Mouse (Mus musculus): ENCODE results near the gene N4bp1.

- TF ChIP-seq CTCF (IDR thresholded peaks at IDR 0.05; ENCODE audit: extremely low read depth, insufficient read length, insufficient replicate concordance, low read depth, low read length) (no peak), POLR2A (IDR thresholded peaks at IDR 0.05; ENCODE audit: low read depth, low read length) (no peak)
Measured at GRCm38 (mm10) chr8:86765669-86766068, 119.4 kb downstream of the N4bp1 start.

Data from small intestine, adult 2 months (tissue).